Mouse (Mus musculus): ENCODE results near the gene Fam90a1b. TPM values are rescaled to one million over a fixed set of nuclear protein-coding genes. Genes with fewer than 3 reads are reported as not detected.

The Fam90a1b gene
- polyA plus RNA-seq (2017; shearing (Covaris generic)), result not detected

GRCm38 (mm10) chrX:94366670-94367241 lies at the start of gene Fam90a1b, which contains the start of gene Apoo:
Gene Fam90a1b (minus strand): TSS chrX:94366777.
Gene Apoo (plus strand): TSS chrX:94367117.

Other genes with a start within 250 kb of the Fam90a1b start
- gene Zfx, start 243.1 kb downstream of the Fam90a1b start, polyA plus RNA-seq (2017; shearing (Covaris generic)), result 56.8 TPM
- 56.7 TPM for gene Eif2s3x, start 153.9 kb downstream of the Fam90a1b start, polyA plus RNA-seq (2017; shearing (Covaris generic))
- 10.0 TPM for gene Klhl15, start 132.2 kb downstream of the Fam90a1b start, polyA plus RNA-seq (2017; shearing (Covaris generic))
- gene Apoo, start 340 bp upstream of the Fam90a1b start, polyA plus RNA-seq (2017; shearing (Covaris generic)), result 20.0 TPM
- 6.7 TPM for gene Maged1, start 175.4 kb upstream of the Fam90a1b start, polyA plus RNA-seq (2017; shearing (Covaris generic))

Data from inflammation-experienced regulatory T-cells, adult 16 weeks (primary cell).